Mouse (Mus musculus): ENCODE results near the gene Kcnj14.

GRCm38 (mm10) chr7:45848447-45849027, 24.0 kb upstream of the Kcnj14 start:
- TF ChIP-seq POLR2A (IDR thresholded peaks at IDR 0.05; ENCODE audit: extremely low read depth, insufficient read depth, low read length), result no peak
- TF ChIP-seq CTCF (IDR thresholded peaks at IDR 0.05; ENCODE audit: low read depth, low read length), result no peak
